Mouse (Mus musculus) right cerebral cortex, postnatal 36 days (tissue): ENCODE measurements around the gene Galk1.
A peak's percentile ranks its signal among the peaks of the same experiment; 100 is the strongest.
"Not testable (repeated sequence)": the region's sequence is repeated elsewhere in the genome, so short reads cannot be mapped to it uniquely, and the experiment has no call there.

Source experiments
- DNase-seq, 2 experiments: peaks; one replicate each; pipeline ENCODE4 v3.0.0; 2022; ENCODE audit warnings: low spot score in 2 of 2, mixed read lengths in 1 of 2

Galk1 gene

DNA sequence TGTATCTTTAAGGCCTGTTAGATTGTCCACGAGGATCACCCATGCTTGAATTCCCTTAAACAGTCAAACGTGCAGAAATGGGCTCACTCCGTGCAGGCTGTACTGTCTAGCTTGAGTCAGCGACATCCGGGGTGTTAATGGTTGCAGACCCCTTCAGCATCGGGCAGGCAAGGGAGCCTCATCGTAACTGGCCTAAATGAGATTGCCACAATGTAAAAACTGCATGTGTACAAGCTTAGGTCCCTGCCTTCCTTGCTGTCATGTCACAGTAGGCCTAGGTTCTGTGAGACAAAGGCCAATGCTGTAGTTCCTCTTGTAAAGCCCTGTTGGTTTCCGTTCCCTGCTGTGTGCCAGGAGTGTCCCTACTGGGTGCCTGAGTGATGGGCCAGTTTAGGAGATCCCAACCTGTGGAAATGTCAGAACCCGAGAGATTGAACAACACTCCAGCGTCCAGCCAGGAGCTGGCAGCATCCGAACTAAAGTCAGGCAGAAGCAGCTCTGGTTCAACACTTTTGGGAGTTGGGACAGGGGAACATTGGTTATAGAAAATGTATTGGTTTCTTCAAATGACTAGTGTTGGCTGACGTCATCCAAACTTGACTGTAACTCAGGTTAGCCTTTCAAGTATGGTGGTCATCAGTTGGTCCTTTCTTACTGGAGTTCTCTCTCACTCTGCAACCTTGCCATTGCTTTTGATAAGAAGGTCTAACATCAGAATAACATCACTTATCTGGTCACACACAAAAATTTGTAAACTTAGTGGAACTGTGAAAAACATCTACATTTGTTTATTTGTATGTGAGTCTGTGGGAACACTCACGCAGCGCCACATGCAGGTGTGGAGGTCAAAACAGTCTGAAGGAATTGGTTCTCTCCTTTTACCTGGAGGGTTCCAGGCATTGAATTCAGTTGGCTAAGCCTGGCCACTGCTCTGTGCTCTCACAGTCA lies 18.7 kb upstream of the Galk1 start:
- DNase-seq, result no peak

DNA sequence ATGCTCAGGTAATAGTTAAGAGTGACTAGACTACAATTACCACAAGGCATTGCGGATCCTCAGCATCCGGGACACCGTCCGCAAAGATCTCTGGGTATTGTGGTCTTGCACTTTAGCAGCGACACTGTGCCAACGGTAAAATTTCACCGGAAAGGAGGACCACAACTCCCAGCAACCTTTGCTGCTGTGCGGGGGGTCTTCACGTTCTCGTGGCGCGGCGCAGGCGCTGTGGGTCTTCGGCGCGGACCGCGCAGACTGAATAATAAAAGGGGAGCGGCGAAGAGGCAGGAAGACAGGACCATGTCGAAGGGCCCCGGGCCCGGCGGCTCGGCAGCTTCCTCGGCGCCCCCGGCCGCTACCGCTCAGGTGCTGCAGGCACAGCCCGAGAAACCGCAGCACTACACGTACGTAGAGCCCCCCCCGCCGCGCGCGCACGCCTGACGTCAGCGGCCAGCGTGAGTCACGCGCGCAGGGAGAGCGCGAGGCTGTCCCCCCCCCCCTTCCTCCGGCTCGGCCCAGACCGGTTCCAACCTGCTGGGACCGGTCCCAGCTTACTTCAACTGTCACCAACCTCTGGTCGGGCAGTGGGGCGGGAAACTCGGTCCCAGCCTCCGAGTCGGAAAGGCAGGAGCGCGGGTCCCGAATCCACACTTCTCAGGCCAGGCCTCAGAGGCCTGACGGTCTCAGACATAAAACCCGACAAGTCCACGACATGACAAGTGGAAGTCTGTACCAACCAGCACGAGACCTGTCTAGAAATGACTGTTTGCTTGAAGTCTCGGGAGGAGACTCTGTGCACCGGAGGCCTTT lies 17.8 kb upstream of the Galk1 start, which contains the start of gene Unk:
TSS of gene Unk (plus strand) at position 235 of the 810 bp plus-strand sequence.
- peak; percentile 96 to 98 for DNase-seq

DNA sequence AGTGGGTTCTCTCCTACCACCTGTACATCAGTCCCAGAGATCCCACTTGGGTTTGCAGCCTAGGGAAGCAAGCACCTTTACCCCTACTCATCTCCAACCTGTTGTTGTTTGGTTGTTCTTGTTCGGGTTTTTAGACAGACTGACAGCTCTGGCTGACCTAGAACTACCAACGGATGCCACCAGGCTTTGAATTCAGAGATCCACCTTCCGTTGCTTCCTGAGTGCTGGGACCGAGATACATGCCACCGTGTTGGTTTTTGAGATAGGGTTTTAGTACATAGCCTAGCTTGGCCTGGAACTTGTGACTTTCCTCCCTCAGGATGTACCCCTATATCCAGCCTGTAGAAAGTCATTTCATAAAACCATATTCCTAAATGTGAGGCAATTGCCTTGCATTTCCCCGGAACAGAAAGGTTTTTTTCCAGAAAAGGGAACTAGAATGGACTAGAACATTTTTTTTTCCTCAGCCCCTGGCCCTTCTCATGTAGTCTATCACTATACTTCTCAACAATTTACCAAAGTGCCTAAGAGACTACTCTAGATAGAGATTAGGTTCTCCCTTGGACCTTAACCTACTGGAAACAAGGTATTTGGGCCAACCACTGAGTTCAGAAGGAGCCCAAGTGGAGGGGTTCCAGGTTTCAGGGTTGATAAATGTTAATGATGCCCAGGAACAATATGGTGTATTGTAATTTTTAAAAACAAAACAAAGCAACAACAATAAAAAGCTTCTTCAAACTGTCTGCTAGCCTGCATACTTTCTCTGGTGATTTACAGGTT lies 16.8 kb upstream of the Galk1 start:
- no peak for DNase-seq

DNA sequence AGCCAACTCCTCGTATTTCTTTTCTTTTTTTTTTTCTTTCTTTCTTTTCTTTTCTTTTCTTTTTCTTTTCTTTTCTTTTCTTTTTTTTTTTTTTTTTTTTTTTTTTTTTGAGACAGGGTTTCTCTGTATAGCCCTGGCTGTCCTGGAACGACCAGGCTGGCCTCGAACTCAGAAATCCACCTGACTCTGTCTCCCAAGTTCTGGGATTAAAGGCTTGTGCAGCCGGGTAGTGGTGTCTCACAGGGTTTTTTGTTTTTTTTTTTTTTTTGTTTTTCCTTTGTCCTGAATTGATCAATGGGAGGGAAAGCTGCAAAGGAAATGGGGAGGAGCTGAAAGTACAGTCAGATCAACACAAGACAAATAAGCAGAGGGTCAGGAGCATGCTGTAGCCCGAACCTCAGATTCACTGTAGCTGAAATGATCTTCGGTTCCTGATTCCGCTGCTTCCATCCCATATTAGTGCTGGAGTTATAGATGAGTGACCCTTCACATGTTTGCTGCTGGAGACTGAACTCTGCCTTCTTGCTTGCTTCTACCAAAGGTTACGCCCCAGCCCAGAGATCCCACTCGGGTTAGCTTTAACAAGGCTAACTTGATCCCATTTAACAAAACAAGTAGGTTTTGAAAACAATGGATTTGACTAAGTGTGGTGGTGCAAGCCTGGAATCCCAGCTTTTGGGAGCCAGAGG lies 15.8 kb upstream of the Galk1 start:
- DNase-seq, result no peak

DNA sequence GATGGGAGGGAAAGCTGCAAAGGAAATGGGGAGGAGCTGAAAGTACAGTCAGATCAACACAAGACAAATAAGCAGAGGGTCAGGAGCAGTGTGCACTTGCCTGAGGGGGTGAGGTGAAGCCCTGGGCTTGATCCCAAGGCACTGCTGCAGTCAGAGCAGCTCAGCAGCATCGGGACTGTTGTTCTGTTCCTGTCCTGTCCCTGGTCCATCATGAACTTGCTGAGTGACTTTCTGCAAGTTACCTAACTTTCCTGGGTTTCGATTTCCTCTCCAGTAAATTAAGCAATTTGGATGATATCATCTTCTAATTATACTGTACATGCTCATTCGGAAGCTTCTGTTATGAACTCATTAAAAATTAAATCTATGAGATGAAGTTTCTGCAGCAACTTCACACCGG lies 15.2 kb upstream of the Galk1 start, which contains the start of gene H3f3b:
TSS of gene H3f3b (minus strand) at position 207 of the 400 bp plus-strand sequence.
- DNase-seq, result no peak

DNA sequence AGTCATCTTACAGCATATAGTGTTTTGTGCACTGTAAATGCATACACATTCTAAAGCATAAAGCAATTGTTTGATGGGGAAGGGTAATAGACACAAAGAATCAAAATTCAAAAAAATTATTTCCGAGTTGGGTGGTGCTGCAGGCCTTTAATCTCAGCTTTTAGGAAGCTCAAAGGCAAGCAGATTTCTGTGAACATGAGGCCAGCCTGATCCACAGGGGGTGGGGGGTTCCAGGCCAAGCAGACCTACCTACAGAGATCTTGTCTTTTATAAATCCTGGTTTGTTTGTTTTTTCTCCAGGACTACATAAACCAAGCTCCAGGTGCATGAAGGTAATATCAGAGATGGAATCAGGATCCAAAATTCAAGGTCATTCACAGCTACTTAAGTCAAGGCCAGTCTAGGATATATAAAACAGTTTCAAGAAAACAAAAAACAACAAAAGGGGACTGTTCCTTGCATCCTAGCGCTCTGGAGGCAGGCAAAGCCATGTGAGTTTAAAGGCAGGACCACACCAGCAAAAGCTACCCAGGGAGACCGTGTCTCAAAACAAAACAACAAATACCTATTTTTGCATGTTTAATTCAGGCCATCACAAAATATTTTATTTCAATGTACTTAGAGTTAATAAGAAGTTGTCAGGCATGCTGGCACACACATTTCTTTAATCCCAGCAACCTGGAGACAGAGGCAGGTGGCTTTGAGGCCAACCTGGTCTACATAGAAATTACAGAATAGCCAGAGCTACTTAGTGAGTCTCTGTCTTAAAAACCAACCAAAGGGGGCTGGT lies 12.7 kb upstream of the Galk1 start:
- DNase-seq, result no peak

DNA sequence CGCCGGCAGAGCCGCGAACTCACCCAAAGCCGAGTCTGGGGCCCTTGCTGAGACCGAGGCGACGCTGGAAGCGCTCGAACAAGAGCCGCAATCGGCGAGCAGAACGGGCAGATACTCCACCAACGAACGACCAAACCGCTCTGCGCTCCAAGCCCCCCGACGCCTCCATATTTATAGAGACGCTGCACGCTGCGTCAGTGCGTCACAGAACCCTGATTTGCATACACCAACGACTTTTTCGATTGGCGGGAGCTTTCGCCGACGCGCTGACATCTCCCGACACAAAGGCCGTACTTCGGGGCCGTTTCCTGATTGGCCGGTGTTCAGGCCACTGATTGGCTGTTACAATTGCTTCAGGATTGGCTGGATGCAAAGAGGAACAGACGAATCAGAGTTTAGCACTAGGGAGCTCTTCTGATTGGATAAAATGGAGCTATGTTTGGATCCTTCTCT lies 11.9 kb upstream of the Galk1 start:
- DNase-seq, result peak; percentile 96 to 98

DNA sequence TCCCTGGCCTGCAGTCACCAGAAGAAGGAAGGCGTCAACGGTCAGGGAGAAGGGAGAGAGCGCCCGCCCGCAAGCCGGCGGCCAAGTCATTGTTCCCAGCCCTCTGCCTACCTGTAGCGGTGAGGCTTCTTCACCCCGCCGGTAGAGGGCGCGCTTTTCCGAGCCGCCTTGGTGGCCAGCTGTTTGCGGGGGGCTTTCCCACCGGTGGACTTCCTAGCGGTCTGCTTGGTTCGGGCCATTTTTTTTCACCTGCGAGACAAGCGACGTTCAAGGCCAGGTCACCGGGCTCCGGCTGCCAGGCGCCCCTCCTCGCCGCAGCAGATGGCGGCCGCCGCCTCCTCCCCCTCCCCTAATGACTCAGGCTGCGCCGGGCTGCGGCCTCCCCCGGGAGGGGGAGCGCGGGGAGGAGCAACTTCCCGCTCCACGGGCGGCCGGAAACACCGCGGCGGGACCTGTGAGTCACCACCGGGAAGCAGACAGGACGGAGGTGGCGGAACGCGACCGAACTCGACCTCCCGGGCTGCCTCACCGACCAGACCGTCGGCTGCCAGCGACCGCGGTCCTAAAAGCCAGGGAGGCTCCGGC lies 11.3 kb upstream of the Galk1 start:
- DNase-seq, result peak; percentile 57 to 69

DNA sequence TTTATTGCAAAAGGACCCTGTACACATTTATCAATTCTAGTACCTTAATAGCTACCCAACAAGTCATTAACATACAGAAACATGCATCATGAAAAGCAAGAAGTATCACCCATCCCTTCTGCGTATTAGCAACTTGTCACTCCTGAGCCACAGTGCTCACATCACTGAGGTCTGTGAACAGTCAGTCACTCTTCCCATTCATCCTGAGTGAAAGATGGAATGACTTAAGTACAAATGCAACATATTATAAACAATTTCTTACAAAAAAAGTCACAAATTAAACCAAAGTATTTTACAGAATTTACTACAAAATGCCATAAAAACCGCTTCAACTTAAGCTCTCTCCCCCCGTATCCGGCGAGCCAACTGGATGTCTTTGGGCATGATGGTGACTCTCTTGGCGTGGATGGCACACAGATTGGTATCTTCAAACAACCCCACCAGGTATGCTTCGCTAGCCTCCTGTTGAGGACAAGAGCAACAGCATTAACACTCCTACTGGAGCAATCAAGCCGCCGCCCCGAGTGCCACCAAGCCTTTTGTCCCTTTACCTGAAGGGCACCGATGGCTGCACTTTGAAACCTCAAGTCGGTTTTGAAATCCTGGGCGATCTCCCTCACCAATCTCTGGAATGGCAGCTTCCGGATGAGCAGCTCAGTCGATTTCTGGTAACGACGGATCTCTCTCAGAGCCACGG lies 10.7 kb upstream of the Galk1 start:
- DNase-seq, result not testable (repeated sequence)

DNA sequence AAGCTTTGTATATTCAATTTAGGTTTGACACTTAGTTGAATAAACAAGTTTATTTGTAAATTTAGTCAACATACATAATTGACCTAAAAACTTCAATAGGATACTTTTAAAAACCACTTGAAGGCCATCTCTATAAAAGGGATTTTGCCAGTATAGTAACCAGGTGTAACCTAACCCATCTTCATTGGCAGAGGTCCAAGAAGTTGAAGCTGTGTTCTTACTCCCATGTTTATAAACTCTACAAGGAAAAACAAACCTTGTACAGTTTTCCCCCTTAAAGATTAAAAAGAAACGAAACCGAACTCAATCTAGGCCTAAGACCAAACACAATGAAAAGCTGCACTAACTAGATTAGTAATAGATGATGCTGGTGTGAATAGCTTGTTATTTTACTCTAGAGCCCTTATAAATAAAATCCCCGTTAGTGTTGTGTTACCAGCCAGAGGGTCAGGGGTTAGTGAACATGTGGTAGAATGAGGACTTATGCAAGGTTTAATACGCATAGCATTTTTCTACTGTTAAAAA lies 9.8 kb upstream of the Galk1 start:
- DNase-seq, result no peak

DNA sequence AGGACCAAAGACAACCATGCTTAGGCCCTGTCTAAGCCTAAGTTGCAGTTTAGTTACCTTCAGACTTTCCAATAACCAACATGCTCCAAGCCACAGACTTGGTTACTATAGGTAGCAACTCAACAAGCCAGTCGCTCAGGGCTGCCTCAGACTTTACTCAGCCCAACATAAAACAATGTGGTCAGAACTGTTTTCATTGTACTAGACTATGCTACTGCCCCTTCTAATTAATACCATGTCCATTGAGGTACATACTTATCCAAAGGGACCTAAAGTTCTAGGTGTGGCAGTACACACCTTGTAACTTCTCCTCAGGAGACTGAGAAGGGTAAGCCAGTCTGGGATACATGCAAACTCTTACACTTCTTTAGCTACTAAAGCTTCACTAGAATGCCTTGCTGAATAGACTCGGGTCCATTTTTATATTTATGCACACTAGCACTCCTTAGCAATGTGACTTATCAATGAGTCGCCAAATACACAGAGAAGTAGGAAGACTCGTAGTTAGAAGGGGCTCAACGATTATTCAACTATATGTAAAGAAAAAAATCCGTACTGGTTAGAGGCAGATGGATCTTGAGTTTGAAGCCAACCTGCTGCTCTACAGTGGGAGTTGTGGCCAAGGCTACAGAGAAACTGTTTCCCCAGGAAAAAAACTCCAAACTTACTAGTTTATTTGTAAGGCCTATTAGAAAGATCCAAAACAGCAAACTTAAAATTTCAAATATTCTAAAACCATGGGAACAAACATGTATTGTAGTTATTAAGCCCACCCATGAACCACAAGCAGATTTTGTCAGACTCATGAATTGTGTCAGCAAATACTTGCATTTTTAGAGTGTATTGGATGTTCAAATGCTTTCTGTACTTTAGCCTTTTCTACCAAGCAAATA lies 9.1 kb upstream of the Galk1 start:
- no peak for DNase-seq

DNA sequence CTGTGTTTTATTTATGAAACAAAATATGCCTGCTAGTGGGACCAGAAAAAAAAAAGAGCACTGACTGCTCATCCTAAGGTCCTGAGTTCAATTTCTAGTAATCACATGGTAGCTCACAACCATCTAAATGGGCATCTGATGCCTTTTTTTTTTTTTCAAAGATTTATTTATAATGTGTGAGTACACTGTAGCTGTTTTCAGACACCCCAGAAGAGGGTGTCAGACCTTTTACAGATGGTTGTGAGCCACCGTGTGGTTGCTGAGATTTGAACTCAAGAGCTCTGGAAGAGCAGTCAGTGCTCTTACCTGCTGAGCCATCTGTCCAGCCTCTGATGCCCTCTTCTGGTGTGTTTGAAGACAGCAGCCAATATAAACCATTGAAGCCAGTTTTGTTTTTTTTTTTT lies 8.0 kb upstream of the Galk1 start:
- no peak for DNase-seq

DNA sequence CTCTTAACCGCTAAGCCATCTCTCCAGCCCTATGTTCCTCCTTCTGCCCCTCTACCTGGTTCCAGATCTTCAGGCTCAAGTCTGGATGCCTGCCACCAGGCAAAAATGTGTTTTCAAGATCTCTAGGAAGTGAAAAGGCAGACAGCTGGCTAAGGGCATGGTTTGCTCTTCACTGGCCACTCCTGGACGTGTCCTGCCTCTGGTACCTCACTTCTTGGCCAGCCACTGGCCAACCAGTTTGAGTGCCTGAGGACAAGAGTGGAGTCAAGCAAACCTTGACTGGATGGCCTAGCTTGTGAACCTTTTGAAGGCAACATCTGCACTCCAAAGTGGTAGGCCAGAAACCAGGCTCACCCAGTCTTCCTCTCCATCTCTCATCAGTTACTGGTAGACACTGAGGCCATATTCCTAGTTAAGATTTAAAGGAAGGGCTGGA lies 7.5 kb upstream of the Galk1 start:
- DNase-seq, result no peak

DNA sequence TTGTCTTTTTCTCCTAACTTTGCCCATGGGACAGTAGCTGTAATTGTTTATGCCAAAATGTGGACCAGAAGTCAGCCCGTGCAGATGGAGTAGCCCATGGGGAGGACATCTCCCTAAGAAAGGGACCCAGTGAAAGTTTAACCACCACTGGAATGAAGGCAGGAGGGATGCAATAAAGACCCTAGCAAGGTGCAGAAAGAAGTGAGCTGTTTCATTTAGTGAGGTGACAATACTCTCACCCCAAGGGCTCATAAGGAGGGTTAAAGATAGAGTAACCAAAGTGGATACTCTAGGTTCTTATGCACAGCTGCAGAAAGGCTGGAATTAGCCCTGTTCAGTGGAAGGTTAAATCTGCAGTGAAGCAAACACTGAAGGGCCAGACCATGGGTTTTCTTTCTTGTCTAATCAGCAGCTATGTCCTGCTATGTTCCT lies 6.9 kb upstream of the Galk1 start:
- DNase-seq, result no peak

DNA sequence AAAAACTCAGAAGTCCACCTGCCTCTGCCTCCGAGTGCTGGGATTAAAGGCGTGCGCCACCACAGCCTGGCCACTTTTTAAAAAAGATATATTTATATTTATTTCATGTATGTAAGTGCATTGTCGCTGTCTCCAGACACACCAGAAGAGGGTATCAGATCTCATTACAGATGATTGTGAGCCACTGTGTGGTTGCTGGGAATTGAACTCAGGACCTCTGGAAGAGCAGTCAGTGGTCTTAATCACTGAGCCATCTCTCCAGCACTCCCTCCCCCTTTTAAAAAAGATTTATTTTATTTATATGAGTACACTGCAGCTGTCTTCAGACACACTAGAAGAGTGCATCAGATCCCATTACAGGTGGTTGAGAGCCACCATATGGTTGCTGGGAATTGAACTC lies 6.3 kb upstream of the Galk1 start:
- DNase-seq, result not testable (repeated sequence)

DNA sequence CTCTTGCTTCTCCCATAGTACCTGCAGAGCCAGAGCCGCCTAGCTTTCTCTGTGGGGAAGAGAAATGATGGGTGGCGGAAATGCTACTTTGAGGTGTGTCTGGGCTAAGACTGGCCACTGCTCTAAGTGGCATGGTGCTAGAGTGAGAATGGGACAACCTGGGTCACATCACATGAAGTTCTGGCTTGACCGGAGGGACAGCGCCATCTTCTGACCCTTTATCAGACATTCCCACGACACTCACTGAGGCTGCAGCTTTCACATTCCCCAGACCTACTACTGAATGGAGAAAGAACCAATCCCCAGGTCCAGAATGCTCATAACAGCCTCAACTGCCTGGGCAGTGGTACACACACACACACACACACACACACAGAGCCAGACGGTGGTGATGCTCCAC lies 5.6 kb upstream of the Galk1 start:
- DNase-seq, result no peak

DNA sequence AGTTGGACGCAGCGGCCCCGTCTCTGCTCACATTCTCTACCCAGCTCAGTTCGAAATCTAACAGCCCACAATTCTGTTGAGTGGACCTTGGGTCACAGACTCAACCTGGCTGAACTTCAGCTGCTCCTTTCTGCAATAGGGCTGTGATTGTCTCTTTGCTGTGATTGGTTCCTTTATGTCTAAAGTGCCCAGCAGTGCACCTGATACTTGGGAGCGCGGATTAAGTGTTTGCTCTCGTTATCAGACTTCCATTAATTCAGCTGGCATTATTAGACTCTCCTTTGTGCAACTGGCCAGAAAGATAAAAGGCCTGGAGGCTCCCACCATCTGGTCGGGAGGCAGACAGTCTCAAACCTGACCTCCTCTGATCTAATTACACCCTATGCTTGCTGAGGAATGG lies 2.3 kb upstream of the Galk1 start:
- no peak for DNase-seq
